Mouse (Mus musculus) layer of hippocampus, postnatal 14 days (tissue): ENCODE measurements around the gene Slx1b. TPM values are rescaled to one million over a fixed set of nuclear protein-coding genes. Genes with fewer than 3 reads are reported as not detected.

Experiments
- DNase-seq, 2 experiments: peaks; one replicate each; pipeline ENCODE4 v3.0.0; 2021 to 2022; ENCODE audit warnings: low spot score in 2 of 2, mixed read lengths in 1 of 2
- total RNA-seq, 2 experiments: library from RNA; stranded (reverse); gene quantifications; 2 replicates each; pipeline ENCODE4 v1.2.3; 2021

Slx1b gene
- total RNA-seq, 2 experiments from 2014 or later, result 16.2 to 19.8 TPM

DNA sequence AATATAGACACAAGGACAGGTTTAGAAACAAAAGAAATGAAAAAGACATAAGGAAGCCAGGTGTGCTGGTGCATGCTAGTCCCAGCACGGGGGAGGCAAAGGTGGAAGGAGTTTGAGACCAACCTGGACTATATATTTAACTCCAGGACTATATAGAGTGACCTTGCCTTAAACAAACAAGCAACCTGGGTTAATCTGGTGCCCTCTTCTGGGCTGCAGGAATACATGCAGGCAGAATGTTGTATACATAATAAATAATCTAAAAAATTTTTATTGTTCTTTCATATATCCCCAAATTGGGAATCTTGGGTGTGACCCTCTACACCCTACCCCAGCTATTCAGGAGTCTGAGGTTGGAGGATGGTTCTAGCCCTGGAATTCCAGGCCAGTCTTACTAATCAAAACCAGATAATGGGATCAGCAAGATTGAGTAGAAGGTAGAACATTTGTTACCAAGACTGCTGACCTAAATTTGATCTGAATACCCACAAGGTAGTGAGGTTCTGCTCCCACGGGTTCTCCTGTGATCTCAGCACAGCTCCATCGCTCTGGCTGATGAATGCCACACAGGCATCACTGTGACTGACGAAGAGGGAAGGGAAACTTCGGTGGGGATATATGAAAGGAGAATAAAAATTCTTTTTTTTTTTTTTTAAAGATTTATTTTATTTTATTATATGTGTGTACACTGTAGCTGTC lies 52.9 kb downstream of the Slx1b start:
- no peak for DNase-seq

Other genes with a start within 250 kb of the Slx1b start
- 1 to 10 TPM in 1 of 2 experiments, under 1 TPM in 1; 0.85 to 2.2 TPM for gene Atp2a1, start 232.7 kb downstream of the Slx1b start, total RNA-seq
- 10 to 100 TPM; 65.7 to 68.1 TPM for gene Sh2b1, start 220.4 kb downstream of the Slx1b start, total RNA-seq
- 10 to 100 TPM; 79.7 to 88.9 TPM for gene Tufm, start 208.4 kb downstream of the Slx1b start, total RNA-seq
- gene Atxn2l, start 192.3 kb downstream of the Slx1b start, total RNA-seq, result 100 to 1,000 TPM; 122 to 124 TPM
- 100 to 1,000 TPM; 182 to 189 TPM for gene Eif3c, start 129.4 kb downstream of the Slx1b start, total RNA-seq
- gene Apobr, start 110.8 kb downstream of the Slx1b start, total RNA-seq, result 1 to 10 TPM in 1 of 2 experiments, under 1 TPM in 1; 0.39 to 1.1 TPM
- gene Cln3, start 110.0 kb downstream of the Slx1b start, total RNA-seq, result 10 to 100 TPM; 24.3 to 28.3 TPM
- gene Il27, start 100.8 kb downstream of the Slx1b start, total RNA-seq, result not detected
- 1 to 10 TPM; 4.2 to 4.4 TPM for gene Nupr1, start 64.9 kb downstream of the Slx1b start, total RNA-seq
- gene Sgf29, start 46.5 kb downstream of the Slx1b start, total RNA-seq, result 10 to 100 TPM; 31.2 to 32.9 TPM
- 10 to 100 TPM; 10.7 to 16.5 TPM for gene Sult1a1, start 19.4 kb downstream of the Slx1b start, total RNA-seq
- gene Bola2, start 383 bp downstream of the Slx1b start, total RNA-seq, result 100 to 1,000 TPM; 119 to 129 TPM
- 100 to 1,000 TPM; 131 to 141 TPM for gene Coro1a, start 12.0 kb upstream of the Slx1b start, total RNA-seq
- 100 to 1,000 TPM; 137 to 142 TPM for gene Mapk3, start 63.8 kb upstream of the Slx1b start, total RNA-seq
- gene Gdpd3, start 70.5 kb upstream of the Slx1b start, total RNA-seq, result 1 to 10 TPM; 2.2 to 2.5 TPM
- 100 to 1,000 TPM; 195 to 196 TPM for gene Ypel3, start 81.2 kb upstream of the Slx1b start, total RNA-seq
- under 1 TPM; 0.53 to 0.57 TPM for gene Tbx6, start 85.7 kb upstream of the Slx1b start, total RNA-seq
- 10 to 100 TPM; 49.0 to 51.8 TPM for gene Ppp4c, start 96.7 kb upstream of the Slx1b start, total RNA-seq
- gene Fam57b, start 101.9 kb upstream of the Slx1b start, total RNA-seq, result 100 to 1,000 TPM; 109 to 112 TPM
- not detected for gene 4930451I11Rik, start 135.9 kb upstream of the Slx1b start, total RNA-seq
- gene Doc2a, start 151.6 kb upstream of the Slx1b start, total RNA-seq, result 10 to 100 TPM; 22.8 to 25.8 TPM
- 10 to 100 TPM; 27.6 to 34.7 TPM for gene Hirip3, start 166.2 kb upstream of the Slx1b start, total RNA-seq
- 10 to 100 TPM; 46.1 to 50.1 TPM for gene Ino80e, start 166.6 kb upstream of the Slx1b start, total RNA-seq
- 100 to 1,000 TPM; 141 to 147 TPM for gene Taok2, start 188.9 kb upstream of the Slx1b start, total RNA-seq
- gene Tmem219, start 227.1 kb upstream of the Slx1b start, total RNA-seq, result 10 to 100 TPM; 25.2 to 27.5 TPM
- 100 to 1,000 TPM; 140 to 145 TPM for gene Kctd13, start 233.1 kb upstream of the Slx1b start, total RNA-seq